Comparison of ENCODE assay signal across 9 mouse cellular contexts in the genomic region with DNA sequence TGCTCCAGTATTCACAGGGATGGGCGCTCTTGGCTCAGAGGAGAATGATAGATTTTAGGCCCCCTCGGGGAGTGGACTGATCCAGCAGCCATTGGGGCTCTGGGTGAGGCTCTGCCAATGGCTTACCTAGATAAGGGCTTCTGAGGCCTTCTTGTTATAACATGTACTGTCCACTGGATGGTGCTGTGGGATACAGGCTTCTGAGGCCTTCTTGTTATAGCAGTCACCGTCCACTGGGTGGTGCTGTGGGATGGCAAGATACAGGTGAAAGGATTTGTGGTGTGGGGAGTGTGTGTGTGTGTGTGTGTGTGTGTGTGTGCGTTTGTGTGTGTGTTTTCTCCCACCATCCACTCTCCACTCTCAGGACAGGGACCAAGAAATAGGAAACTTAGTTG.
DNase-seq lines count a peak whose midpoint lies in the region; ATAC-seq lines count a peak whose summit lies in the region.
"Had no signal": no experiment of that assay in that cellular context is flagged by ENCODE, and none has a peak within 500 bp of the region (broad histone marks: within the 10 kb centered on the region; RNA-seq: fewer than 3 reads in every experiment).

No protein-coding gene starts in this region.

- no peak overlapping the region for H3K4me2 ChIP-seq in forebrain, embryonic 12.5 days
- H3K4me2 ChIP-seq in lung, embryonic 16.5 days (ENCODE audit: low read depth, low read length) = no peak overlapping the region
- H3K4me2 ChIP-seq: limb, embryonic 12.5 days had no signal

- peak overlapping the region; percentile 33; the same call in 1 of the 2 replicates for H3K27ac ChIP-seq in forebrain, embryonic 12.5 days
- no peak overlapping the region for H3K27ac ChIP-seq in lung, embryonic 16.5 days (ENCODE audit: low read length)

- WGBS in forebrain, embryonic 12.5 days = 2% methylated on average over 4 of the region's 4 CpGs
- WGBS in lung, embryonic 16.5 days = 2% methylated on average over 4 of the region's 4 CpGs

- no peaks in the 10 kb centered on the region for H3K27me3 ChIP-seq in forebrain, embryonic 12.5 days
- no peaks in the 10 kb centered on the region for H3K27me3 ChIP-seq in lung, embryonic 16.5 days (ENCODE audit: control insufficient read depth, insufficient read depth, low read depth, low read length)
- H3K27me3 ChIP-seq: limb, embryonic 12.5 days had no signal

- no peak overlapping the region for H3K4me3 ChIP-seq in forebrain, embryonic 12.5 days (replicated peaks)
- no peak overlapping the region for H3K4me3 ChIP-seq in lung, embryonic 16.5 days (ENCODE audit: low read length)
- H3K4me3 ChIP-seq: limb, embryonic 12.5 days had no signal

- no peaks in the 10 kb centered on the region for H3K36me3 ChIP-seq in forebrain, embryonic 12.5 days (replicated peaks)
- H3K36me3 ChIP-seq in lung, embryonic 16.5 days (ENCODE audit: control insufficient read depth, insufficient read depth, low read length) = no peaks in the 10 kb centered on the region
- H3K36me3 ChIP-seq: limb, embryonic 12.5 days had no signal

- peaks cover 37% of the 10 kb centered on the region for H3K4me1 ChIP-seq in forebrain, embryonic 12.5 days
- H3K4me1 ChIP-seq in lung, embryonic 16.5 days (replicated peaks; ENCODE audit: control insufficient read depth, insufficient read depth, low read length) = peaks cover 30% of the 10 kb centered on the region

- H3K9me3 ChIP-seq in forebrain, embryonic 12.5 days = no peaks in the 10 kb centered on the region
- H3K9me3 ChIP-seq in lung, embryonic 16.5 days (ENCODE audit: control insufficient read depth, low read length) = no peaks in the 10 kb centered on the region
- H3K9me3 ChIP-seq: limb, embryonic 12.5 days had no signal

- DNase-seq in ES-CJ7 (ENCODE audit: low read depth, low spot score) = peak; percentile 94
- peak; percentile 92 for DNase-seq in c-Kit-positive CD71-negative TER-119-negative erythroid progenitor cells, embryonic 14.5 days (ENCODE audit: low read depth)
- DNase-seq in heart, postnatal 25 days (ENCODE audit: low spot score) = peak; percentile 70
- peak; percentile 68 to 92 for DNase-seq in layer of hippocampus, adult 18-20 months (ENCODE audit: low spot score in 2 of 2)
- DNase-seq in ovary, postnatal 14 days (ENCODE audit: low spot score) = peak; percentile 75
- peak; percentile 87 for DNase-seq in thymus, postnatal 25 days

- intact Hi-C loops in heart, postnatal 25 days (cut with DNase I) = loop anchor here (1.0 to 2.0 kb wide), 3 partner anchors 23 to 129 kb away; no protein-coding TSS in a partner anchor

- H3K9ac ChIP-seq in forebrain, embryonic 12.5 days = no peak overlapping the region
- H3K9ac ChIP-seq in lung, embryonic 16.5 days (ENCODE audit: low read length) = no peak overlapping the region
- H3K9ac ChIP-seq: limb, embryonic 12.5 days had no signal

- ATAC-seq in forebrain, embryonic 12.5 days (ENCODE audit: low FRiP score) = peak; percentile 49; the same call in 1 of the 2 replicates
- peak; percentile 26; the same call in 1 of the 2 replicates for ATAC-seq in lung, embryonic 16.5 days (ENCODE audit: low read depth)
